18 mouse cellular contexts compared by ENCODE assay signal in the genomic region with DNA sequence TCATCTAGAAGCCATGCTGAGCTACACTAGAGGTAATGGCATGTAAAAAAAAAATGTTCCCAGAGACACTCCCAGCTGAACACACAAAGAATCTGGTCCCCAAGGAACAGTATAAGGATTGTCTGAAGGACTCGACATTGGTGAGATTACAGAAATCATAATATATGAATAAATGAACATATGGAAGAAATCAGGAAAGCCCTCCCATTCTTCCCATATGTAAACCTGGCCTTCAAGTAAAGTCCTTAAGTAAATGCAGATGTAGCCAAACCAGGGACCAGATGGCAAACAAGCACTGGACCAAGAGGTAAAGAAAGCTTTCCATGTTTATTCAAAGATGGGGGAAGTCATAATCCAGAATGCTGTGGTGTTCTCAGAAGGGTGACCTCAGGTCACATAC.
DNase-seq lines count a peak whose midpoint lies in the region; ATAC-seq lines count a peak whose summit lies in the region.
"Had no signal": no experiment of that assay in that cellular context is flagged by ENCODE, and none has a peak within 500 bp of the region (broad histone marks: within the 10 kb centered on the region; RNA-seq: fewer than 3 reads in every experiment).

No protein-coding gene starts in this region.

- ATAC-seq in heart, embryonic 13.5 days (ENCODE audit: extremely low read depth, insufficient number of reproducible peaks, low FRiP score, low TSS enrichment), result no peak
- peak; percentile 49; the same call in 1 of the 2 replicates for ATAC-seq in embryonic facial prominence, embryonic 12.5 days (ENCODE audit: insufficient number of reproducible peaks, insufficient read depth, low FRiP score, low TSS enrichment)
- ATAC-seq in limb, embryonic 12.5 days (ENCODE audit: insufficient number of reproducible peaks, insufficient read depth, low FRiP score, low TSS enrichment, low read depth), result peak; percentile 66; the same call in 1 of the 2 replicates
- ATAC-seq in erythroblast, adult 5-6 weeks (replicated peaks; ENCODE audit: low FRiP score, poor library complexity, severe bottlenecking), result no peak
- ATAC-seq: forebrain, embryonic 13.5 days; inflammation-experienced regulatory T-cells, adult 6 months had no signal

- peaks cover 41% of the 10 kb centered on the region for H3K4me1 ChIP-seq in heart, embryonic 13.5 days
- H3K4me1 ChIP-seq in heart, embryonic 10.5 days, result peaks cover 34% of the 10 kb centered on the region
- peaks cover 53% of the 10 kb centered on the region for H3K4me1 ChIP-seq in embryonic facial prominence, embryonic 12.5 days
- H3K4me1 ChIP-seq in limb, embryonic 12.5 days (replicated peaks), result peaks cover 57% of the 10 kb centered on the region

- H3K4me2 ChIP-seq in heart, embryonic 13.5 days, result no peak overlapping the region
- no peak overlapping the region for H3K4me2 ChIP-seq in embryonic facial prominence, embryonic 12.5 days (replicated peaks)
- no peak overlapping the region for H3K4me2 ChIP-seq in limb, embryonic 12.5 days
- H3K4me2 ChIP-seq: forebrain, embryonic 13.5 days had no signal

- WGBS in heart, embryonic 13.5 days, result 39% methylated on average over 1 of the region's 1 CpGs
- 46% methylated on average over 1 of the region's 1 CpGs for WGBS in heart, embryonic 10.5 days
- WGBS in embryonic facial prominence, embryonic 12.5 days, result 15% methylated on average over 1 of the region's 1 CpGs
- WGBS in limb, embryonic 12.5 days, result 8% methylated on average over 1 of the region's 1 CpGs

- no peak for DNase-seq in heart, embryonic 10.5 days (ENCODE audit: low spot score)
- DNase-seq in NIH3T3 (ENCODE audit: low read depth), result peak; percentile 83
- no peak for DNase-seq in kidney, postnatal 14 days
- DNase-seq in adrenal gland, adult 18-20 months (ENCODE audit: low spot score in 2 of 2), result no peak
- DNase-seq: B cell, adult 2 months; cerebellum, adult 11-12 months; heart, adult 18-20 months; kidney, postnatal 25 days; lung, postnatal 14 days; right cerebral cortex, adult 18-20 months; spleen, adult 18-20 months had no signal

- H3K9ac ChIP-seq in heart, embryonic 13.5 days, result no peak overlapping the region
- H3K9ac ChIP-seq in embryonic facial prominence, embryonic 12.5 days, result no peak overlapping the region
- H3K9ac ChIP-seq in limb, embryonic 12.5 days (replicated peaks), result no peak overlapping the region
- H3K9ac ChIP-seq: forebrain, embryonic 13.5 days; liver, embryonic 14.5 days had no signal

- no peaks in the 10 kb centered on the region for H3K27me3 ChIP-seq in heart, embryonic 13.5 days (replicated peaks)
- no peaks in the 10 kb centered on the region for H3K27me3 ChIP-seq in heart, embryonic 10.5 days (ENCODE audit: insufficient read depth, poor library complexity, severe bottlenecking)
- no peaks in the 10 kb centered on the region for H3K27me3 ChIP-seq in embryonic facial prominence, embryonic 12.5 days
- H3K27me3 ChIP-seq in limb, embryonic 12.5 days, result no peaks in the 10 kb centered on the region
- H3K27me3 ChIP-seq: forebrain, embryonic 13.5 days had no signal

- H3K36me3 ChIP-seq in heart, embryonic 13.5 days, result no peaks in the 10 kb centered on the region
- no peaks in the 10 kb centered on the region for H3K36me3 ChIP-seq in heart, embryonic 10.5 days
- H3K36me3 ChIP-seq in embryonic facial prominence, embryonic 12.5 days, result no peaks in the 10 kb centered on the region
- H3K36me3 ChIP-seq in limb, embryonic 12.5 days, result no peaks in the 10 kb centered on the region

- H3K4me3 ChIP-seq in heart, embryonic 13.5 days, result no peak overlapping the region
- H3K4me3 ChIP-seq in heart, embryonic 10.5 days, result no peak overlapping the region
- H3K4me3 ChIP-seq in embryonic facial prominence, embryonic 12.5 days, result no peak overlapping the region
- H3K4me3 ChIP-seq in limb, embryonic 12.5 days (replicated peaks), result no peak overlapping the region
- H3K4me3 ChIP-seq: forebrain, embryonic 13.5 days had no signal

- H3K9me3 ChIP-seq in heart, embryonic 13.5 days, result no peaks in the 10 kb centered on the region
- no peaks in the 10 kb centered on the region for H3K9me3 ChIP-seq in heart, embryonic 10.5 days
- H3K9me3 ChIP-seq in embryonic facial prominence, embryonic 12.5 days, result no peaks in the 10 kb centered on the region
- H3K9me3 ChIP-seq in limb, embryonic 12.5 days, result no peaks in the 10 kb centered on the region
- H3K9me3 ChIP-seq: forebrain, embryonic 13.5 days had no signal

- H3K27ac ChIP-seq in heart, embryonic 13.5 days (replicated peaks), result 0 out of 2 replicates have a peak overlapping the region, but pooled peaks have one; percentile 45
- no peak overlapping the region for H3K27ac ChIP-seq in heart, embryonic 10.5 days
- peak overlapping the region; percentile 80 for H3K27ac ChIP-seq in embryonic facial prominence, embryonic 12.5 days
- H3K27ac ChIP-seq in limb, embryonic 12.5 days, result peak overlapping the region; percentile 90
- H3K27ac ChIP-seq: forebrain, embryonic 13.5 days; liver, embryonic 14.5 days had no signal

Comparison
In these comparisons a context has a peak if more than half of its experiments do, and no peak if none do; other contexts are left out.
1. ATAC-seq: peak in embryonic facial prominence, embryonic 12.5 days (single experiment) and limb, embryonic 12.5 days (single experiment); none in heart, embryonic 13.5 days (single experiment) and erythroblast, adult 5-6 weeks (single experiment).